Mouse (Mus musculus) kidney, embryonic 16.5 days (tissue): ENCODE data around the gene Capn13. TPM values are rescaled to one million over a fixed set of nuclear protein-coding genes. Genes with fewer than 3 reads are reported as not detected.

ENCODE experiments used
- ATAC-seq: fragments of 200-750 bp; cut with Nextera tagmentation; 2 replicates; pipeline ENCODE4 v1.8.0; 2017; ENCODE audit warnings: moderate TSS enrichment; ENCODE audit not compliant: low FRiP score, low TSS enrichment
- H3K27ac ChIP-seq: fragments of 300-500 bp; sonication (generic); 2 replicates; pipeline ENCODE4 v1.5.1; 2014; ENCODE audit warnings: low read length
- H3K27me3 ChIP-seq: fragments of 300-500 bp; sonication (generic); 2 replicates; pipeline ENCODE4 v1.6.1; 2014; ENCODE audit warnings: low read length, control low read depth, mixed read lengths; ENCODE audit not compliant: insufficient read depth
- H3K36me3 ChIP-seq: fragments of 300-500 bp; sonication (generic); 2 replicates; pipeline ENCODE4 v1.6.1; 2014; ENCODE audit warnings: low read length, control low read depth, mixed read lengths; ENCODE audit not compliant: insufficient read depth
- H3K4me1 ChIP-seq: fragments of 300-500 bp; sonication (generic); 2 replicates; pipeline ENCODE4 v1.6.1; 2014; ENCODE audit warnings: low read length, control low read depth, mixed read lengths; ENCODE audit not compliant: insufficient read depth
- H3K4me2 ChIP-seq: fragments of 300-500 bp; sonication (generic); replicated peaks from 2 replicates; pipeline ENCODE4 v1.6.1; 2014; ENCODE audit warnings: low read depth, low read length
- H3K4me3 ChIP-seq: fragments of 300-500 bp; sonication (generic); 2 replicates; pipeline ENCODE4 v1.5.1; 2014; ENCODE audit warnings: mild to moderate bottlenecking, low read length
- H3K9ac ChIP-seq: fragments of 300-500 bp; sonication (generic); replicated peaks from 2 replicates; pipeline ENCODE4 v1.6.1; 2014; ENCODE audit warnings: low read length
- H3K9me3 ChIP-seq: fragments of 300-500 bp; sonication (generic); 2 replicates; pipeline ENCODE4 v1.6.1; 2016; ENCODE audit warnings: low read length, control low read depth
- WGBS: fragments of 180-500 bp; shearing (Covaris S2); extraction: QIAGEN DNeasy Blood & Tissue Kit; methylation state at CpG from one replicate; pipeline ENCODE4 v1.1.7; 2014; 5-methylcytosine and 5-hydroxymethylcytosine counted together
- polyA plus RNA-seq: library from polyadenylated mRNA; unstranded; fragments of >200 nt; fragmentation: Nextera tagmentation; extraction: Ambion mirVana; gene quantifications from 2 replicates; pipeline ENCODE4 v1.2.1, GENCODE M21; 2015

Gene Capn13
- 0.21 and 0.63 TPM in 2 replicates for polyA plus RNA-seq

DNA sequence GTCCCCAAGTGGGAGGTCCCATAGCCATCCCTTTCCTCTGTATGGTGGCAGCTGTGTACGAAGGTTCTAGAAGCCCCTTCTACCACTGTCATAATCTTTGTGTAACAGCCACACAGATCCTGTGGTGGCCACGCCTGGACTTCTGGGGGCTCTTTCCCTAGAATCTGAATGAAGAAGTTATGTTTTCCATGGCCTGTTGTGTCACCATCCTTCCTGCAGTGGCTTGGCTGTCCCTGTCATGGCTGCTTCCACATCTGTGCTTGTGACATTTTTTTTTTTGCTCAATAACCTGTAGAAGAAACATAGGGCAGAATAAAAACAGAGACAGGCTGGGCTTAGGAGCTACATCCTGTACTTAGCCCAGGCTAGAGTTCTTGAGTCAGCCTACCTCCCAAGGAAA is at the start of gene Capn13:
Capn13 (minus strand) TSS at position 5 of the 400 bp plus-strand sequence.
- ATAC-seq = peak; percentile 27; the same call in 1 of the 2 replicates
- no peak within 1 kb of the TSS for H3K4me3 ChIP-seq

DNA sequence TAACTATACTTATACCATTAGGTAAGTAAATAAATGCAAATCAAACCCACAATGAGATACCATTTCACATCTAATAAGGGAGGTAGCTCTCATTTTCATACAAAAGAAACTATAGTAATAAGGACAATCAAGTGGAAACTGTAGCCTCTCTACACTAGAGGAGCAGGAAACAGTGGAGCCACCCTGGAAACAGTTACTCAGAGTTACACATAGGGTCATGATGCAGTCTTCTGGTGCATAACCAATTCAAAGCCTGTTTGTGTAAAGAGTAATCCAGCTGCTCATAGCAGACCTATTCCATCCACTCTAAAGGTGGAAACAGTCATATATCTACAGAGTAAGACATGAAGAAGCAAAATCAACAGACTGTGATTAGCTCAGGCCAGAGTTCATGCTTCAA is 48.4 kb upstream of the Capn13 start:
- H3K4me1 ChIP-seq = no peaks in the 10 kb centered on the region
- no peaks in the 10 kb centered on the region for H3K9me3 ChIP-seq
- H3K27me3 ChIP-seq = no peaks in the 10 kb centered on the region
- H3K9ac ChIP-seq = no peak overlapping the region
- H3K4me2 ChIP-seq = no peak overlapping the region
- H3K36me3 ChIP-seq = no peaks in the 10 kb centered on the region
- H3K4me3 ChIP-seq = no peak overlapping the region
- no peak overlapping the region for H3K27ac ChIP-seq
- ATAC-seq = no peak

More for the DNA sequence above, at the start of gene Capn13:
- Histone ChIP-seq H3K4me2 (no peak within 1 kb of the TSS), H3K4me1 (peaks cover 5% of the 10 kb centered on the region; the same call in 1 of the 2 replicates), H3K9me3 (no peaks in the 10 kb centered on the region), H3K27me3 (no peaks in the 10 kb centered on the region), H3K9ac (no peak within 1 kb of the TSS), H3K36me3 (no peaks in the 10 kb centered on the region), H3K27ac (peak within 1 kb of the TSS; percentile 20; the same call in 1 of the 2 replicates)
- 63% methylated on average over 2 of the region's 2 CpGs for WGBS

GRCm38 (mm10) chr17:73440798-73441197 is 40.1 kb upstream of the Capn13 start:
- Histone ChIP-seq H3K9ac (no peak overlapping the region), H3K9me3 (no peaks in the 10 kb centered on the region), H3K4me1 (no peaks in the 10 kb centered on the region), H3K27ac (no peak overlapping the region), H3K4me3 (no peak overlapping the region), H3K36me3 (no peaks in the 10 kb centered on the region), H3K27me3 (no peaks in the 10 kb centered on the region), H3K4me2 (no peak overlapping the region)
- 94% methylated on average over 1 of the region's 1 CpGs for WGBS
- no peak for ATAC-seq

DNA sequence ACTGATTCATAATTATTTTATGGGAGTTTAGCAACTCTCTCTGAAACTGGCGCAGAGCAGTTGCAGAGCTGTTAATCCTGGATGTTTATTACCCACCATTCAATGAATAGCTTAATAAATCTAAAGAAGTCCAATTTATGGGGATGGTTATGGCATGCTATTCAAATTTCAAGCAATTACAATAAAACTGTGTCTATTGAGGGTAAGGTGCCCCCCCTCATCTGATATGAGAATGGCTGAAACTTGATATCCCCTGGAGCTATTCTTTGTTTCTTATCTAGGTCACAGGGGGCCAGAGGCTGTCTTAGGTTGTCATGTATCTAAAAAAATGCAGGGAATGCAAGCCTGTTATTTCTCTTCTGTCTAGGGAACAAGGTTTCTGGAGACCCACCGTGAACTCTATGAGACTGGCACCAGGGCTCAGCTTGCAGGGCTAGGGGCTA is 31.9 kb upstream of the Capn13 start:
- no peaks in the 10 kb centered on the region for H3K27me3 ChIP-seq
- WGBS = 19% methylated on average over 2 of the region's 2 CpGs

DNA sequence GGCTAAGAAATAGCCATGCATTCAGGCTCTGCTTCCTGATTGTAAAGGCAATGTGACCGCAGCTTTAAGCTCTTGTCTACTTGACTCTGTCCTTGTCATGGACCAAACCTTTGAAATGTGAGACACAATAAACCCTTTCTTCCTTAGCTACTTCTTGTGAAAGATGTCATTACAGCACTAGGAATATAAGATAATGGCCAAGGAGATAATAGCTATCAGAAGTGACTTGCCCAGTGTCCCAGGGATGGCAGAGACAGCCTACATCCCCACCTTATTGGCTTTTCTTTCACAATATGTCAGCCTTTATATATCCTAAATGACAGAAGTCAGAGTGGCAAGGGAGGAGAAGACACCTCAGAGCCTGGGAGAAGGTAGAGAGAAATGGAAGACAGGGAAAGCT is 31.4 kb upstream of the Capn13 start:
- H3K36me3 ChIP-seq = no peaks in the 10 kb centered on the region
- H3K4me2 ChIP-seq = no peak overlapping the region
- no peak overlapping the region for H3K9ac ChIP-seq
- no peaks in the 10 kb centered on the region for H3K4me1 ChIP-seq
- H3K27me3 ChIP-seq = no peaks in the 10 kb centered on the region
- no peaks in the 10 kb centered on the region for H3K9me3 ChIP-seq
- WGBS = 79% methylated on average over 1 of the region's 1 CpGs
- ATAC-seq = no peak
- H3K27ac ChIP-seq = no peak overlapping the region
- no peak overlapping the region for H3K4me3 ChIP-seq

More for the DNA sequence above, 31.9 kb upstream of the Capn13 start:
- H3K36me3 ChIP-seq = no peaks in the 10 kb centered on the region
- no peaks in the 10 kb centered on the region for H3K4me1 ChIP-seq
- no peak overlapping the region for H3K4me2 ChIP-seq
- H3K27ac ChIP-seq = no peak overlapping the region
- no peak overlapping the region for H3K4me3 ChIP-seq
- H3K9ac ChIP-seq = no peak overlapping the region
- no peaks in the 10 kb centered on the region for H3K9me3 ChIP-seq
- ATAC-seq = no peak

- Histone ChIP-seq H3K9me3 (no peaks in the 10 kb centered on the region), H3K27me3 (no peaks in the 10 kb centered on the region), H3K4me2 (no peak overlapping the region), H3K9ac (no peak overlapping the region), H3K36me3 (no peaks in the 10 kb centered on the region), H3K4me1 (peaks cover 4% of the 10 kb centered on the region; the same call in 1 of the 2 replicates), H3K27ac (no peak overlapping the region), H3K4me3 (no peak overlapping the region)
- no peak for ATAC-seq
- WGBS = 48% methylated on average over 2 of the region's 2 CpGs
Observed at GRCm38 (mm10) chr17:73417382-73417781, 16.7 kb upstream of the Capn13 start.

- H3K36me3 ChIP-seq = no peaks in the 10 kb centered on the region
- no peaks in the 10 kb centered on the region for H3K27me3 ChIP-seq
- H3K27ac ChIP-seq = no peak overlapping the region
- no peaks in the 10 kb centered on the region for H3K9me3 ChIP-seq
- WGBS = 61% methylated on average over 6 of the region's 6 CpGs
- no peak overlapping the region for H3K4me3 ChIP-seq
- no peak for ATAC-seq
- peaks cover 4% of the 10 kb centered on the region; the same call in 1 of the 2 replicates for H3K4me1 ChIP-seq
- no peak overlapping the region for H3K4me2 ChIP-seq
- no peak overlapping the region for H3K9ac ChIP-seq
Observed at GRCm38 (mm10) chr17:73416181-73416795, 15.6 kb upstream of the Capn13 start.

GRCm38 (mm10) chr17:73411817-73412216 is 11.2 kb upstream of the Capn13 start:
- no peak overlapping the region for H3K9ac ChIP-seq
- ATAC-seq = peak; percentile 94
- no peak overlapping the region for H3K4me2 ChIP-seq
- H3K27ac ChIP-seq = no peak overlapping the region
- H3K4me1 ChIP-seq = no peaks in the 10 kb centered on the region
- H3K9me3 ChIP-seq = no peaks in the 10 kb centered on the region
- 4% methylated on average over 4 of the region's 4 CpGs for WGBS
- H3K4me3 ChIP-seq = no peak overlapping the region
- no peaks in the 10 kb centered on the region for H3K27me3 ChIP-seq
- no peaks in the 10 kb centered on the region for H3K36me3 ChIP-seq

- Histone ChIP-seq H3K27me3 (no peaks in the 10 kb centered on the region), H3K4me1 (peaks cover 5% of the 10 kb centered on the region; the same call in 1 of the 2 replicates), H3K4me3 (no peak overlapping the region), H3K9me3 (no peaks in the 10 kb centered on the region), H3K36me3 (no peaks in the 10 kb centered on the region), H3K4me2 (no peak overlapping the region), H3K9ac (no peak overlapping the region), H3K27ac (peak overlapping the region; percentile 20; the same call in 1 of the 2 replicates)
- 28% methylated on average over 2 of the region's 2 CpGs for WGBS
- peak; percentile 49; the same call in 1 of the 2 replicates for ATAC-seq
Observed at GRCm38 (mm10) chr17:73401272-73401671, 606 bp upstream of the Capn13 start.

- Histone ChIP-seq H3K9me3 (no peaks in the 10 kb centered on the region), H3K4me2 (no peak overlapping the region), H3K4me1 (peaks cover 5% of the 10 kb centered on the region; the same call in 1 of the 2 replicates), H3K27me3 (no peaks in the 10 kb centered on the region), H3K36me3 (no peaks in the 10 kb centered on the region), H3K9ac (no peak overlapping the region), H3K27ac (no peak overlapping the region), H3K4me3 (no peak overlapping the region)
- ATAC-seq = no peak
- WGBS = 60% methylated on average over 2 of the region's 2 CpGs
Observed at GRCm38 (mm10) chr17:73399136-73399535, 1.5 kb downstream of the Capn13 start.
